Mouse (Mus musculus): ENCODE data around the gene Adamts17. TPM values are rescaled to one million over a fixed set of nuclear protein-coding genes. Genes with fewer than 3 reads are reported as not detected.

Adamts17 gene
- polyA plus RNA-seq, 1 experiment from 2014 or later, result 13.2 TPM

DNA sequence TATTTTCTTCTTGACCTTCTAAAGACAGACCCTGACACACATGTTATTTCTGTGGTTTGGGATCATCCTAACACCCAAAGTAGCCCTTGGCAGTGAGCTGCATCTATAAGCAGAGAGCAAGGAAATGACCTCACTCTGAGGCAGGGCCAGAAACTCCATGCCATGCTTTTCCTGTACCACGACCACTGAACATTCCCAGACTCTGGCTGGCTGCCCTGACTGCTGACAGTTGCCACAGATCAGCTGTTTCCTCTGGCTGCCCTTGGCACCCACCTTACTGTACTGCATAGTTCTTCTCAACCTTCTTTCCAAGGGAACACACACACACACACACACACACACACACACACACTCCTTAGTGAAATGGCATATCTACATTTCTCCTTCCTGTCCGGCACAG is 116.4 kb downstream of the Adamts17 start:
- Histone ChIP-seq H3K4me2 (no peak overlapping the region), H3K4me3 (no peak overlapping the region), H3K27me3 (no peaks in the 10 kb centered on the region), H3K9me3 (no peaks in the 10 kb centered on the region), H3K4me1 (peaks cover 30% of the 10 kb centered on the region), H3K9ac (no peak overlapping the region), H3K27ac (peak overlapping the region; percentile 69), H3K36me3 (no peaks in the 10 kb centered on the region; the same call in 1 of the 2 replicates)
- no peak for ATAC-seq (ENCODE audit: insufficient number of reproducible peaks, insufficient read depth, low FRiP score, low TSS enrichment, low read depth)
- 43% methylated on average over 2 of the region's 2 CpGs for WGBS

GRCm38 (mm10) chr7:66957764-66958163 is 118.2 kb downstream of the Adamts17 start:
- ATAC-seq (ENCODE audit: insufficient number of reproducible peaks, insufficient read depth, low FRiP score, low TSS enrichment, low read depth), result no peak
- H3K27ac ChIP-seq, result no peak overlapping the region
- H3K27me3 ChIP-seq, result no peaks in the 10 kb centered on the region
- no peaks in the 10 kb centered on the region; the same call in 1 of the 2 replicates for H3K36me3 ChIP-seq
- peaks cover 27% of the 10 kb centered on the region for H3K4me1 ChIP-seq
- H3K4me3 ChIP-seq, result no peak overlapping the region
- H3K4me2 ChIP-seq, result no peak overlapping the region
- 92% methylated on average over 7 of the region's 7 CpGs for WGBS
- H3K9me3 ChIP-seq, result no peaks in the 10 kb centered on the region
- H3K9ac ChIP-seq, result no peak overlapping the region

DNA sequence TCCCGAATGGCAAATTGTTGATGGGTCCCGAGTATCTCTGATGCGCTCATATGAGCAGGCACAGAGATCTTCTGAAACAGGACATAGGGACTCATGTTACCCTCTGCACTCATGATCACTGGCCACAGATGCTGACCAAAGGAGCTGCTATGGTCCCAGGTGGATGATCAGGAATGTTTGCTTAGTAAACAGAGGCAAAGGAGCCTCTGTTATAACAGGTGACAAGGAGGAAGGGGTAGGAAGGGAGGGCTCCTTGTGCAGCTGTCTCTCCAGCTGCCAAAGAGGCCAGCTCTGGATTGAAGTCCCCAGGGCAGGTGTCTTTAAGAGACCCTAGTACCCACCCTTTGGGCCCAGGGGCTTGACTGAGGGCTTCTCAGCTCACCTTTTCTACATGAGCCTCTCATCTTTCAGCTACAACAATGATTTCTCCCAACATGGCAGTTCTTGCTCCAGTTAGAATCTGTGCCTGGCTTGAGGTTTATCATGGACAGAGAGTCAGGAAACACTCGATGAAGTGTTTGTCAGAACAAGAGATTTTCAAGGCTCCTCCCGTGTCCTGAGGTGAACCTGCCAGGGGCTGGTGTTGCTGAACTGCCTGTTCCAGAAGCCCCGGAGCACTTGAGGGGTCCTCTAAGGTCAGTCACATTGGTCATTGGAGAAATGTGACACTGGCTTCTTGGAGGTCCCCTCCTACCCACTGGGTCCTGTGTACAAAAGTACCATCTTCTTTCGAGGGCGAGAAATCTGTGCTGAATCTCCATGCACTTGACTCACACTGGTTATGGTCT is 120.9 kb downstream of the Adamts17 start:
- H3K9me3 ChIP-seq, result no peaks in the 10 kb centered on the region
- H3K9ac ChIP-seq, result no peak overlapping the region
- no peaks in the 10 kb centered on the region for H3K27me3 ChIP-seq
- H3K4me3 ChIP-seq, result no peak overlapping the region
- H3K36me3 ChIP-seq, result no peaks in the 10 kb centered on the region
- peaks cover 29% of the 10 kb centered on the region for H3K4me1 ChIP-seq
- 80% methylated on average over 8 of the region's 8 CpGs for WGBS
- no peak overlapping the region for H3K4me2 ChIP-seq
- ATAC-seq (ENCODE audit: insufficient number of reproducible peaks, insufficient read depth, low FRiP score, low TSS enrichment, low read depth), result no peak
- no peak overlapping the region for H3K27ac ChIP-seq

- H3K4me2 ChIP-seq, result no peak overlapping the region
- H3K27me3 ChIP-seq, result no peaks in the 10 kb centered on the region
- no peak overlapping the region for H3K27ac ChIP-seq
- H3K36me3 ChIP-seq, result no peaks in the 10 kb centered on the region
- no peak overlapping the region for H3K9ac ChIP-seq
- peaks cover 36% of the 10 kb centered on the region for H3K4me1 ChIP-seq
- 52% methylated on average over 10 of the region's 10 CpGs for WGBS
- H3K9me3 ChIP-seq, result no peaks in the 10 kb centered on the region
- ATAC-seq (ENCODE audit: insufficient number of reproducible peaks, insufficient read depth, low FRiP score, low TSS enrichment, low read depth), result no peak
- no peak overlapping the region for H3K4me3 ChIP-seq
Measured at GRCm38 (mm10) chr7:66962736-66963135, 123.2 kb downstream of the Adamts17 start.

GRCm38 (mm10) chr7:66963541-66963940 is 124.0 kb downstream of the Adamts17 start:
- Histone ChIP-seq H3K9ac (no peak overlapping the region), H3K4me2 (no peak overlapping the region), H3K9me3 (no peaks in the 10 kb centered on the region), H3K4me3 (no peak overlapping the region), H3K27ac (peak overlapping the region; percentile 48; the same call in 1 of the 2 replicates), H3K36me3 (no peaks in the 10 kb centered on the region), H3K4me1 (peaks cover 40% of the 10 kb centered on the region), H3K27me3 (no peaks in the 10 kb centered on the region)
- ATAC-seq (ENCODE audit: insufficient number of reproducible peaks, insufficient read depth, low FRiP score, low TSS enrichment, low read depth), result no peak
- WGBS, result 74% methylated on average over 8 of the region's 8 CpGs

DNA sequence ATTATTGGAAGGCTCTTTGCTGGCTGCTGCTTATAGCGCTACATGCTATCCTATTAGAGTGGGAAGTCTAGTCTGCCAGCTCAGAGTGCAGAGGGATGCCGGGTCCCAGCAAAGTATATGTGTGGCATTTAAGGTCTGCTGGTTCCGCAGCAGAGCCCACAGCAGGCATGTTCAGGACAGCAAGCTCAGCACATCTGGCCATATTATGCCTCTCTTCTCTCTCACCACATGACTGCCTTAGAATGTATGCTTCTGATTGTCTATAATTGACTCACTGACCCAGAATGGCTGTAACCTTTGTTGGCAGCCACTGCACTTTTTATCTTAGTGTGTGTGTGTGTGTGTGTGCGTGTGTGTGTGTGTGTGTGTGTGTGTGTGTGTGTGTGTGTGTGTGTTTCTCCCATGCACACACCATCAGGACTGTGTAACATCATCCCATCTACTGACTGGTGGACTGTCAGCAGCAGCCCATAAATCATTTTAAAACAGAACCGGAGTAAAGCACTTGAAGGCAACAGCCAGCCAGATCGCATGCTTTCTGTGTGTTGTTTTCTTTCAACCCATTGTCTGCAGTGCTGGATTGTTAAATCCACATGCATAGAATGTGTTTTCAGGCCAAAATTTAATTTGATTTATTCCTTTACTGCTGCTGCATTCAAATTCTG is 127.1 kb downstream of the Adamts17 start:
- H3K9me3 ChIP-seq, result no peaks in the 10 kb centered on the region
- no peaks in the 10 kb centered on the region for H3K36me3 ChIP-seq
- peak overlapping the region; percentile 7; the same call in 1 of the 2 replicates for H3K9ac ChIP-seq
- H3K4me2 ChIP-seq, result no peak overlapping the region
- 49% methylated on average over 6 of the region's 6 CpGs for WGBS
- no peak for ATAC-seq (ENCODE audit: insufficient number of reproducible peaks, insufficient read depth, low FRiP score, low TSS enrichment, low read depth)
- no peak overlapping the region for H3K4me3 ChIP-seq
- peaks cover 51% of the 10 kb centered on the region for H3K4me1 ChIP-seq
- H3K27ac ChIP-seq, result peak overlapping the region; percentile 51
- H3K27me3 ChIP-seq, result no peaks in the 10 kb centered on the region

GRCm38 (mm10) chr7:66967206-66967919 is 127.8 kb downstream of the Adamts17 start:
- no peak overlapping the region for H3K4me3 ChIP-seq
- WGBS, result 61% methylated on average over 8 of the region's 8 CpGs
- no peaks in the 10 kb centered on the region for H3K36me3 ChIP-seq
- peaks cover 51% of the 10 kb centered on the region for H3K4me1 ChIP-seq
- no peak for ATAC-seq (ENCODE audit: insufficient number of reproducible peaks, insufficient read depth, low FRiP score, low TSS enrichment, low read depth)
- H3K27ac ChIP-seq, result peak overlapping the region; percentile 51
- H3K9me3 ChIP-seq, result no peaks in the 10 kb centered on the region
- no peak overlapping the region for H3K4me2 ChIP-seq
- H3K9ac ChIP-seq, result peak overlapping the region; percentile 7; the same call in 1 of the 2 replicates
- no peaks in the 10 kb centered on the region for H3K27me3 ChIP-seq

GRCm38 (mm10) chr7:66968661-66969060 is 129.1 kb downstream of the Adamts17 start:
- H3K27ac ChIP-seq, result no peak overlapping the region
- WGBS, result 90% methylated on average over 6 of the region's 6 CpGs
- peaks cover 42% of the 10 kb centered on the region for H3K4me1 ChIP-seq

GRCm38 (mm10) chr7:66969199-66969598 is 129.7 kb downstream of the Adamts17 start:
- H3K9ac ChIP-seq, result no peak overlapping the region
- peaks cover 38% of the 10 kb centered on the region for H3K4me1 ChIP-seq
- WGBS, result 55% methylated on average over 2 of the region's 2 CpGs
- no peaks in the 10 kb centered on the region for H3K27me3 ChIP-seq
- ATAC-seq (ENCODE audit: insufficient number of reproducible peaks, insufficient read depth, low FRiP score, low TSS enrichment, low read depth), result no peak
- no peaks in the 10 kb centered on the region for H3K36me3 ChIP-seq
- no peaks in the 10 kb centered on the region for H3K9me3 ChIP-seq
- no peak overlapping the region for H3K4me2 ChIP-seq
- 0 out of 2 replicates have a peak overlapping the region, but pooled peaks have one; percentile 44 for H3K27ac ChIP-seq
- no peak overlapping the region for H3K4me3 ChIP-seq

More at GRCm38 (mm10) chr7:66968661-66969060, 129.1 kb downstream of the Adamts17 start:
- H3K4me2 ChIP-seq, result no peak overlapping the region
- no peaks in the 10 kb centered on the region for H3K36me3 ChIP-seq
- H3K9ac ChIP-seq, result no peak overlapping the region
- H3K27me3 ChIP-seq, result no peaks in the 10 kb centered on the region
- no peak overlapping the region for H3K4me3 ChIP-seq
- H3K9me3 ChIP-seq, result no peaks in the 10 kb centered on the region
- no peak for ATAC-seq (ENCODE audit: insufficient number of reproducible peaks, insufficient read depth, low FRiP score, low TSS enrichment, low read depth)

DNA sequence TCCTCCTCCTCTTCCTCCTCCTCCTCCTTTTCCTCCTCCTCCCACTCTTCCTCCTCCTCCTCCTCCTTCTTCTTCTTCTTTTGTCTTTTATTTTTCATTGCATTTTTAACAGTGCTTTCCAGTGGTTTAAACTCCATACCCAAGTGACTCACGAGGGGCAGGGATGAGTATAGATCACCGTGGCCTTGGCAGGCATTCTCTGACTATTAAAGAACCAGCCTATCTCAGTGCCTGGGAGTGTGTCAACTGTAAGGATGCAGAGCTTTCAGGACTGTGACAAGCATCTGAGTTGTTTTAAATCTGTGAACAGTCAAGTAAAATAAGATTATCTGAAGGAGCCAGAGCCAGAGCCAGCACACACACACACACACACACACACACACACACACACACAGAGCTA is 130.7 kb downstream of the Adamts17 start:
- Histone ChIP-seq H3K4me2 (no peak overlapping the region), H3K27me3 (no peaks in the 10 kb centered on the region), H3K4me3 (no peak overlapping the region), H3K27ac (no peak overlapping the region), H3K9me3 (no peaks in the 10 kb centered on the region), H3K9ac (no peak overlapping the region), H3K36me3 (no peaks in the 10 kb centered on the region), H3K4me1 (peaks cover 46% of the 10 kb centered on the region)
- 63% methylated on average over 2 of the region's 2 CpGs for WGBS
- no peak for ATAC-seq (ENCODE audit: insufficient number of reproducible peaks, insufficient read depth, low FRiP score, low TSS enrichment, low read depth)

GRCm38 (mm10) chr7:66970974-66971373 is 131.4 kb downstream of the Adamts17 start:
- Histone ChIP-seq H3K9me3 (no peaks in the 10 kb centered on the region), H3K4me2 (no peak overlapping the region), H3K9ac (no peak overlapping the region), H3K27ac (peak overlapping the region; percentile 45; the same call in 1 of the 2 replicates), H3K27me3 (no peaks in the 10 kb centered on the region), H3K4me1 (peaks cover 44% of the 10 kb centered on the region), H3K4me3 (no peak overlapping the region), H3K36me3 (no peaks in the 10 kb centered on the region)
- 57% methylated on average over 2 of the region's 2 CpGs for WGBS
- no peak for ATAC-seq (ENCODE audit: insufficient number of reproducible peaks, insufficient read depth, low FRiP score, low TSS enrichment, low read depth)
